Mouse (Mus musculus): Measurements from ENCODE around the gene Tmem206. TPM values are rescaled to one million over a fixed set of nuclear protein-coding genes. Genes with fewer than 3 reads are reported as not detected.

The Tmem206 gene
- polyA plus RNA-seq, 1 experiment = 0.50 TPM

DNA sequence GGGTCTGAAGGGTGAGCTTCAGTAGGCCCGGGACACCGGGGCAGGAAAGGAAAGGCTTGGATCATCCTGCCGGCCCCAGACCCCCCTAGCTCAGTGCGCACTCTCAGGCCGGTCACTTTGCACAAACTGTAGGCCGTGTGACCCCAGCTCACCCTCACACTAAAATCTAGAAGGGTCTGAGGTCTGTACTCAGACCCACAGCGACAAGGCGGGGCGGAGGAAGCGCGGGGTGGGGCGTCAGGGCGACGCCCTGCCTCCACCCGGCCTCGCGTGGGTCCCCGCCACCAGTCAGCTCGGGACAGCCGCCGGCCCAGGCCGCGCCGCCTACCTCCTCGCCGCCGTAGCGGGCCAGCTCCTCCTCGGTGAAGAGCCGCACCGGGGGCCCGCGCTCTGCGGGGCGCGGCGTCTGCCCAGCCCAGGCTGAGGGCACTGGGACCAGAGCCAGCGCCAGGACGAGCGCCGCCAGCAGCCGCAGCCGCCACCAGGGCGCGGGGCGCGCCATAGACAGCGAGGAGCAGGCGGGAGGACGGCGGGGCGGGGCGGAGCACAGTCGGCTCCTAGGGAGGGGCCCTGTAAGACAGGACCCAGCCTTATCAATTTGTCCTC, 8.0 kb upstream of the Tmem206 start, which contains the start of gene Nenf:
Gene Nenf (minus strand): TSS at position 604 of the 606 bp plus-strand sequence.
- H3K9me3 ChIP-seq (ENCODE audit: control insufficient read depth, low read length) = no peaks in the 10 kb centered on the region
- peaks cover 62% of the 10 kb centered on the region for H3K4me1 ChIP-seq (ENCODE audit: control insufficient read depth)
- peak within 1 kb of the TSS; percentile 83 for H3K4me3 ChIP-seq (replicated peaks)
- TF ChIP-seq GATA1 (IDR thresholded peaks at IDR 0.05; ENCODE audit: low read length) = no peak
- no peak for TF ChIP-seq TAL1 (IDR thresholded peaks at IDR 0.05; ENCODE audit: low read length)
- H3K36me3 ChIP-seq (ENCODE audit: control insufficient read depth) = no peaks in the 10 kb centered on the region
- H3K27me3 ChIP-seq (ENCODE audit: control insufficient read depth) = no peaks in the 10 kb centered on the region

DNA sequence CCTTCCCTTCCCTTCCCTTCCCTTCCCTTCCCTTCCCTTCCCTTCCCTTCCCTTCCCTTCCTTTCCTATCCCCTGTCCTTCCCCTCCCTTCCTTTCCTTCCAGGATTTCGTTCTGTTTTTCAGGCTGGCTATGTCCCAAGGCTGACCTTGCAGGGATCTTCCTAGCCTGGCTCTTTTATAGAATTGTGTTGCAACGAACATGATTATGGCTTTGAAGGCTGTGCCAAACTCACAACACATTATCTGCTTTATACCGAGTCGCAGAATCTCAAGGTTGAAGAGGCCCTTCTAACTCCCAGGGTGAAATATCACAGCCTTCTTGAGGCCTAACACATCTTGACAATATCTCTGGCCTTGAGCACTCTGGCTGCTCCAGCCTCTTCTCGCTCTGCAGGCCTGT, 7.0 kb upstream of the Tmem206 start:
- peaks cover 59% of the 10 kb centered on the region for H3K4me1 ChIP-seq (ENCODE audit: control insufficient read depth)
- TF ChIP-seq GATA1 (IDR thresholded peaks at IDR 0.05; ENCODE audit: low read length) (no peak), TAL1 (IDR thresholded peaks at IDR 0.05; ENCODE audit: low read length) (no peak)
- no peaks in the 10 kb centered on the region for H3K9me3 ChIP-seq (ENCODE audit: control insufficient read depth, low read length)
- no peaks in the 10 kb centered on the region for H3K27me3 ChIP-seq (ENCODE audit: control insufficient read depth)
- peak overlapping the region; percentile 83 for H3K4me3 ChIP-seq (replicated peaks)
- no peaks in the 10 kb centered on the region for H3K36me3 ChIP-seq (ENCODE audit: control insufficient read depth)

DNA sequence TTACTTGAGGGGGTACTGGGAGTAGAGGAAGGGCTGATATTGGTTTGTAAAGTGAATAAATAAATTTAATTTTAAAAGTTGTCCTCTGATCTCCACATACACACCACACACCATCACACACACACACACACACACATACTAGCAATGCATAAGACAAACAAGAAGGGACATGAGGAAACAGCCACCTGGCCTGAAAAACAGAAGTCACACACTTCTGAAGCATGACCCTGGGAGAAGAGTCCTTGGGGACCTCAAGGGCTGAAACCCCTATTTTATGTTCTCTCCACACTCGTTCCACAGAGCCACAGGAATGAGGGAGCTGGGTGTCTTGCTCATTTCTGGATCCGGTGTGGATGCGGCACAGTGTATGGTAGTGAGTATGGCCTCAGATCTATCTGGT, 2.3 kb upstream of the Tmem206 start:
- Histone ChIP-seq H3K4me1 (ENCODE audit: control insufficient read depth) (peaks cover 72% of the 10 kb centered on the region), H3K9me3 (ENCODE audit: control insufficient read depth, low read length) (no peaks in the 10 kb centered on the region), H3K36me3 (ENCODE audit: control insufficient read depth) (peaks cover 6% of the 10 kb centered on the region), H3K27me3 (ENCODE audit: control insufficient read depth) (no peaks in the 10 kb centered on the region), H3K4me3 (replicated peaks) (no peak overlapping the region)
- no peak for TF ChIP-seq TAL1 (IDR thresholded peaks at IDR 0.05; ENCODE audit: low read length)
- TF ChIP-seq GATA1 (IDR thresholded peaks at IDR 0.05; ENCODE audit: low read length) = no peak

GRCm38 (mm10) chr1:191324733-191325590, 750 bp upstream of the Tmem206 start:
- H3K4me1 ChIP-seq (ENCODE audit: control insufficient read depth) = peaks cover 58% of the 10 kb centered on the region

DNA sequence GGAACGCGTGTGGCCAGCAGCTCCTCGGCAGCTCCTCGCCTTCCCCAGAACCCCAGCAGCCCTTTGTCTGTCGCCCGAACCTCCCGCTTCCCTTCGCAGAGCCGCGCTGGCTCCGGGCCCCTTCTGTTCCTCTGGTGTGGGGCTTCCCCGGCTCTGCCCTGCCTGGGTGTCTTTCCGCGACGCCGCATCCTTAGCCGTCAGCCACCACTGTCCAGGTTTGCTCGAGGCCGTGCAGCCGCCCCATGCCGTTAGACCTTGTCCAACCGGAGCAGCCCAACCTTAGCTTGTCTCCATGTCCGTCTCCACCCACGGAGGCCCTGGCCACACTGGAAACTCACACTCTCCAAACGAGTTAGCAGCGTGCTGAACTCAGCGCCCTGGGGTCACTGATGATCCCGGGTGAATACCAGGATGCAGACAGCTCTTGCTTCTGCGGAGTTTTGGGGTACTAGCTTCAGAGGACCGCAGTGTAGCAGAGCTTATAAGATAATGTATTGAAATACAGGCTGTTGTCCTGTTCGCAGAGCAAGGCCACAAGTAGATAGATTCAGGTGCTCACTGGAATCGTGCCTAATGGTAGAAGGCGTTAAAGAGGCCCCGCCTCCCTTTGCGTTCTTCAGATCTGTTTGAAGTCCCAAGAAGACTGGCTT, 646 bp downstream of the Tmem206 start:
- TF ChIP-seq TAL1 (IDR thresholded peaks at IDR 0.05; ENCODE audit: low read length) (no peak), GATA1 (IDR thresholded peaks at IDR 0.05; ENCODE audit: low read length) (no peak)
- Histone ChIP-seq H3K36me3 (ENCODE audit: control insufficient read depth) (peaks cover 25% of the 10 kb centered on the region), H3K4me1 (ENCODE audit: control insufficient read depth) (peaks cover 49% of the 10 kb centered on the region), H3K4me3 (replicated peaks) (peak overlapping the region; percentile 76), H3K9me3 (ENCODE audit: control insufficient read depth, low read length) (no peaks in the 10 kb centered on the region), H3K27me3 (ENCODE audit: control insufficient read depth) (no peaks in the 10 kb centered on the region)

More at GRCm38 (mm10) chr1:191324733-191325590, 750 bp upstream of the Tmem206 start:
- TF ChIP-seq TAL1 (IDR thresholded peaks at IDR 0.05; ENCODE audit: low read length) (peak; percentile 19; the same call in 1 of the 3 replicates), GATA1 (IDR thresholded peaks at IDR 0.05; ENCODE audit: low read length) (no peak)
- Histone ChIP-seq H3K9me3 (ENCODE audit: control insufficient read depth, low read length) (no peaks in the 10 kb centered on the region), H3K4me3 (replicated peaks) (peak overlapping the region; percentile 76), H3K27me3 (ENCODE audit: control insufficient read depth) (no peaks in the 10 kb centered on the region), H3K36me3 (ENCODE audit: control insufficient read depth) (peaks cover 16% of the 10 kb centered on the region)

- no peaks in the 10 kb centered on the region for H3K27me3 ChIP-seq (ENCODE audit: control insufficient read depth)
- H3K9me3 ChIP-seq (ENCODE audit: control insufficient read depth, low read length) = no peaks in the 10 kb centered on the region
- peak overlapping the region; percentile 76 for H3K4me3 ChIP-seq (replicated peaks)
- TF ChIP-seq TAL1 (IDR thresholded peaks at IDR 0.05; ENCODE audit: low read length) = no peak
- TF ChIP-seq GATA1 (IDR thresholded peaks at IDR 0.05; ENCODE audit: low read length) = no peak
- peaks cover 30% of the 10 kb centered on the region for H3K36me3 ChIP-seq (ENCODE audit: control insufficient read depth)
- peaks cover 49% of the 10 kb centered on the region for H3K4me1 ChIP-seq (ENCODE audit: control insufficient read depth)
Measured at GRCm38 (mm10) chr1:191327258-191327657, 1.5 kb downstream of the Tmem206 start.

DNA sequence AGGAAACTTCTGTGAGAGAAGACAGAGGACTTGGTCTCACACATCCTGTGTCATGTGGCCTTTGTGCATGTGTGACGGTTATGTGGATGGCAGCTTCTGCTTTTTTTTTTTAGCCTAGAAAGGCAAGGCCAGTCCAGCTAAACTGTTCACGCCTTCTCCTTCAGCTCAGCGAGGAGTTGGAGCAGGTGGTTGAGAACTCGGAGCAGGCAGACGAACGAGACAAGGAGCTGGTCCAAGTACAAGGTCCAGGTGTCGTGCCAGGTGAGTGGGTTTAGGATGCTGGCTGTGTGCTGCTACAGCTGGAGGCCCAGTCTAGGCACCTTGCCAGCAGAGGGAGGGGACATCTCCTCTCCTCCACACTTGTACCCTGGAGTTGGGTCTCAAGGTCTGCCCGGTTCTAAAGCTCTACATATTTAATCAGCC, 2.3 kb downstream of the Tmem206 start:
- Histone ChIP-seq H3K4me1 (ENCODE audit: control insufficient read depth) (peaks cover 47% of the 10 kb centered on the region), H3K27me3 (ENCODE audit: control insufficient read depth) (no peaks in the 10 kb centered on the region), H3K4me3 (replicated peaks) (no peak overlapping the region), H3K36me3 (ENCODE audit: control insufficient read depth) (peaks cover 36% of the 10 kb centered on the region), H3K9me3 (ENCODE audit: control insufficient read depth, low read length) (no peaks in the 10 kb centered on the region)
- TF ChIP-seq TAL1 (IDR thresholded peaks at IDR 0.05; ENCODE audit: low read length) (no peak), GATA1 (IDR thresholded peaks at IDR 0.05; ENCODE audit: low read length) (no peak)

- H3K9me3 ChIP-seq (ENCODE audit: control insufficient read depth, low read length) = no peaks in the 10 kb centered on the region
- TF ChIP-seq GATA1 (IDR thresholded peaks at IDR 0.05; ENCODE audit: low read length) = no peak
- TF ChIP-seq TAL1 (IDR thresholded peaks at IDR 0.05; ENCODE audit: low read length) = no peak
- no peak overlapping the region for H3K4me3 ChIP-seq (replicated peaks)
- H3K27me3 ChIP-seq (ENCODE audit: control insufficient read depth) = no peaks in the 10 kb centered on the region
- peaks cover 49% of the 10 kb centered on the region for H3K36me3 ChIP-seq (ENCODE audit: control insufficient read depth)
- H3K4me1 ChIP-seq (ENCODE audit: control insufficient read depth) = peaks cover 31% of the 10 kb centered on the region
Measured at GRCm38 (mm10) chr1:191330356-191330755, 4.6 kb downstream of the Tmem206 start.

DNA sequence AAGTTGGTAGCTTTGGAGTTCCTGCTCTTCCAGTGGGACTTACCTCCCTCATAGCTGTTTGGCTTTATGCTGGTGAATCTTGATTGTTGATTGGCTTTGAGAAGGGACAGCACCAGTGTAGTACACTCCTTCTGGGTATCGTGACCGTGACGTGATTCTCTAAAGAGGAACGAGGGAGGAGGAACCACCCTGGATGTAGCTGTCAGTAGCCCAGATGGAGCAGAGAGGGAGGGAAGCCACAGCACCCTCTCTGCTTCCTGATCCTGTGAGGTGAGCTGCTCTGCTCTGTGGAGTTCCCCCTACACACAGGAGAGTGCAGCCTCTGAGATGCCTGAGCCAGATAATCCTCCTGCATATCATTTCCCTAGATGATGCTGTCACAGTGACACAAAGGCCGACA, 8.8 kb downstream of the Tmem206 start:
- Histone ChIP-seq H3K4me3 (replicated peaks) (no peak overlapping the region), H3K27me3 (ENCODE audit: control insufficient read depth) (no peaks in the 10 kb centered on the region), H3K9me3 (ENCODE audit: control insufficient read depth, low read length) (peaks cover 7% of the 10 kb centered on the region), H3K4me1 (ENCODE audit: control insufficient read depth) (no peaks in the 10 kb centered on the region; the same call in 1 of the 2 replicates), H3K36me3 (ENCODE audit: control insufficient read depth) (peaks cover 63% of the 10 kb centered on the region)
- TF ChIP-seq TAL1 (IDR thresholded peaks at IDR 0.05; ENCODE audit: low read length) = no peak
- no peak for TF ChIP-seq GATA1 (IDR thresholded peaks at IDR 0.05; ENCODE audit: low read length)
